8 mouse cellular contexts compared by ENCODE assay signal in the genomic region with DNA sequence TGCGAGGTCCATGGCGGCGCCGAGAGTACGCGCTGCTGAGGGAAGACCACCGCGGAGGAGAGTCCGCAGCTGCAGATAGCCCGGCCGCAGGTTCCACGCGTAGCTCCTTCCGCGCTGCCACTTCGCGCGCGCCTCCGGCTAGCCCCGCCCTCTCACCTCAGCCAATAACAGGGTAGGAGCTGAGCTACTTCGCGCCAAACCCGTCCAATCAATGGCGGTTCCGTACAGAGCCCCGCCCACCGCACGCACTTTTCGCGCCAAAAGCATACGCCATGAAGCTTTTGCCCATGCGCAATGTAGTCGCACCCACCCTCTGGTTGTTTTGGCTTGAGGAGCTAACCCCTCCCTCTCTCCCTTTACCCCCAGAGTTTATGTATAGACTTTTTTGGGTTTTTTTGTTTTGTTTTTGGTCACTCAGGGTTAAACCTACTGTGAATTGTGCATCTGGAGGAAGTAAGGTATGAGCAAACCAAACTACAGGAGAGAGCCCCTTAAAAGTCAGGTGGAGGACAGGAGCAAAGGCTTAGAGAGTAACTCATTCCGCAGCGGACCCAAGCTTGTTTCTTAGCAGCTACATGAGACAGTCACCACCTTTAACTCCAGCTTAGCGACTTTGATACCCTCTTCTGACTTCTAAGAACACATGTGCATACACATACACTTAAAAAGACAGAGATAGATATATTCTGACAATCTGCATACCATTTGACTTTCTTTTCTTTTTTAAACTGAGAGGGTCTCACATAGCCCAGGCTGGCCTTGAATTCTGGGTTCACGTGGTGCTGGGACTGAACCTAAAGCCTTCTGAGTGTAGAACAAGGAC. TPM values are rescaled to one million over a fixed set of nuclear protein-coding genes. Genes with fewer than 3 reads are reported as not detected.
DNase-seq lines count a peak whose midpoint lies in the region; ATAC-seq lines count a peak whose summit lies in the region.

A gene (minus strand): TSS at position 111 of the 823 bp plus-strand sequence.

- peak; percentile 99 for ATAC-seq in hindbrain, embryonic 12.5 days (ENCODE audit: low FRiP score)

- DNase-seq in NIH3T3 (ENCODE audit: low read depth), result peak; percentile 97
- DNase-seq in cerebellum, postnatal 10 days, result peak; percentile 97 to 98
- DNase-seq in frontal cortex, postnatal 10 days (ENCODE audit: low spot score in 2 of 2), result peak; percentile 91
- peak; percentile 90 to 95 for DNase-seq in layer of hippocampus, postnatal 14 days (ENCODE audit: low spot score in 2 of 2)
- peak; percentile 96 for DNase-seq in lung, postnatal 14 days
- peak; percentile 60 for DNase-seq in retina, adult 2 months (ENCODE audit: low read depth, low spot score)
- DNase-seq in thymus, postnatal 36 days, result peak; percentile 95 to 97

- H3K9ac ChIP-seq in hindbrain, embryonic 12.5 days, result peak within 1 kb of the TSS; percentile 67

- H3K27ac ChIP-seq in hindbrain, embryonic 12.5 days, result peak within 1 kb of the TSS; percentile 82

- H3K27me3 ChIP-seq in hindbrain, embryonic 12.5 days, result no peaks in the 10 kb centered on the region

- no peaks in the 10 kb centered on the region for H3K9me3 ChIP-seq in hindbrain, embryonic 12.5 days (replicated peaks)

- 3% methylated on average over 38 of the region's 38 CpGs for WGBS in hindbrain, embryonic 12.5 days

- peaks cover 21% of the 10 kb centered on the region for H3K36me3 ChIP-seq in hindbrain, embryonic 12.5 days

- H3K4me3 ChIP-seq in hindbrain, embryonic 12.5 days, result peak within 1 kb of the TSS; percentile 76

- peaks cover 17% of the 10 kb centered on the region for H3K4me1 ChIP-seq in hindbrain, embryonic 12.5 days

- peak within 1 kb of the TSS; percentile 67 for H3K4me2 ChIP-seq in hindbrain, embryonic 12.5 days (replicated peaks)

RNA-seq across cellular contexts. Expression of the gene that starts here (rescaled TPM):
- 175 and 179 TPM in 2 replicates for polyA plus RNA-seq in hindbrain, embryonic 12.5 days (2016; fragmentation: Nextera tagmentation; extraction: Ambion mirVana)
- total RNA-seq in layer of hippocampus, postnatal 14 days (2021), result 10 to 100 TPM; 11.2 to 14.1 TPM

Comparison
In these comparisons a context has a peak if more than half of its experiments do, and no peak if none do; other contexts are left out.
1. Peak in every context shown above with its lines: DNase-seq, ATAC-seq, H3K4me3 ChIP-seq and H3K27ac ChIP-seq.